8 mouse cellular contexts compared by ENCODE assay signal in genomic region chr3:103914010-103914669, GRCm38 (mm10). TPM values are rescaled to one million over a fixed set of nuclear protein-coding genes. Genes with fewer than 3 reads are reported as not detected.
DNase-seq lines count a peak whose midpoint lies in the region; ATAC-seq and TF ChIP-seq lines count a peak whose summit lies in the region.

Gene Rsbn1, plus strand, starts transcription at chr3:103914120.

- no peaks in the 10 kb centered on the region for H3K36me3 ChIP-seq in heart, embryonic 12.5 days
- no peaks in the 10 kb centered on the region for H3K36me3 ChIP-seq in kidney, postnatal 0 days (ENCODE audit: insufficient read depth, low read length)
- no peaks in the 10 kb centered on the region for H3K36me3 ChIP-seq in liver, embryonic 11.5 days (ENCODE audit: control insufficient read depth, insufficient read depth, low read length)
- H3K36me3 ChIP-seq in stomach, embryonic 14.5 days (ENCODE audit: control insufficient read depth, insufficient read depth, low read length) = no peaks in the 10 kb centered on the region

- ATAC-seq in erythroid progenitor cell, adult 5-6 weeks (replicated peaks; ENCODE audit: low FRiP score, poor library complexity, severe bottlenecking) = peak; percentile 91
- peak; percentile 100 for ATAC-seq in heart, embryonic 12.5 days (ENCODE audit: insufficient number of reproducible peaks, low FRiP score)
- ATAC-seq in kidney, postnatal 0 days (replicated peaks; ENCODE audit: low FRiP score, low read depth) = peak; percentile 100
- peak; percentile 99 for ATAC-seq in liver, embryonic 11.5 days (replicated peaks; ENCODE audit: low FRiP score)
- ATAC-seq in stomach, embryonic 14.5 days (ENCODE audit: insufficient number of reproducible peaks, insufficient read depth, low FRiP score, low read depth) = peak; percentile 100

- H3K9ac ChIP-seq in heart, embryonic 12.5 days = peak within 1 kb of the TSS; percentile 94
- peak within 1 kb of the TSS; percentile 96 for H3K9ac ChIP-seq in kidney, postnatal 0 days (ENCODE audit: low read depth, low read length)
- peak within 1 kb of the TSS; percentile 97 for H3K9ac ChIP-seq in liver, embryonic 11.5 days (ENCODE audit: low read depth, low read length)
- peak within 1 kb of the TSS; percentile 89 for H3K9ac ChIP-seq in stomach, embryonic 14.5 days (replicated peaks; ENCODE audit: low read depth, low read length)

- peak within 1 kb of the TSS; percentile 86 for H3K4me3 ChIP-seq in heart, embryonic 12.5 days
- H3K4me3 ChIP-seq in kidney, postnatal 0 days (replicated peaks; ENCODE audit: low read depth, low read length) = peak within 1 kb of the TSS; percentile 95
- H3K4me3 ChIP-seq in liver, embryonic 11.5 days (ENCODE audit: low read depth, low read length) = peak within 1 kb of the TSS; percentile 98
- peak within 1 kb of the TSS; percentile 99 for H3K4me3 ChIP-seq in stomach, embryonic 14.5 days (ENCODE audit: low read depth, low read length)

- peaks cover 10% of the 10 kb centered on the region for H3K4me1 ChIP-seq in heart, embryonic 12.5 days (replicated peaks)
- H3K4me1 ChIP-seq in kidney, postnatal 0 days (replicated peaks; ENCODE audit: insufficient read depth, low read length) = 0 out of 2 replicates have a peak, but pooled peaks cover 4% of the 10 kb centered on the region
- peaks cover 11% of the 10 kb centered on the region for H3K4me1 ChIP-seq in liver, embryonic 11.5 days (replicated peaks; ENCODE audit: control insufficient read depth, insufficient read depth, low read length)
- peaks cover 11% of the 10 kb centered on the region; the same call in 1 of the 2 replicates for H3K4me1 ChIP-seq in stomach, embryonic 14.5 days (ENCODE audit: control insufficient read depth, insufficient read depth, low read length)

- no peaks in the 10 kb centered on the region for H3K27me3 ChIP-seq in heart, embryonic 12.5 days (replicated peaks)
- no peaks in the 10 kb centered on the region for H3K27me3 ChIP-seq in kidney, postnatal 0 days (ENCODE audit: insufficient read depth, low read length)
- H3K27me3 ChIP-seq in liver, embryonic 11.5 days (replicated peaks; ENCODE audit: control insufficient read depth, insufficient read depth, low read length) = no peaks in the 10 kb centered on the region
- no peaks in the 10 kb centered on the region for H3K27me3 ChIP-seq in stomach, embryonic 14.5 days (ENCODE audit: control insufficient read depth, insufficient read depth, low read length)

- DNase-seq in CD4-positive helper T cell, adult 2 months (ENCODE audit: low read depth, low spot score) = peak; percentile 99
- DNase-seq in brain, embryonic 18.5 days (ENCODE audit: low read depth, low spot score) = peak; percentile 99
- peak; percentile 99 for DNase-seq in kidney, postnatal 0 days (ENCODE audit: low spot score)
- DNase-seq in liver, embryonic 11.5 days (ENCODE audit: low spot score) = peak; percentile 96
- DNase-seq in naive thymus-derived CD4-positive, alpha-beta T cell, adult 2 months (ENCODE audit: low read depth) = peak; percentile 98

- H3K27ac ChIP-seq in heart, embryonic 12.5 days (ENCODE audit: poor library complexity, severe bottlenecking) = peak within 1 kb of the TSS; percentile 91
- H3K27ac ChIP-seq in kidney, postnatal 0 days = peak within 1 kb of the TSS; percentile 91
- H3K27ac ChIP-seq in liver, embryonic 11.5 days (ENCODE audit: low read depth, low read length) = peak within 1 kb of the TSS; percentile 99
- peak within 1 kb of the TSS; percentile 84 for H3K27ac ChIP-seq in stomach, embryonic 14.5 days (ENCODE audit: low read length)

- under 1% methylated on average over 52 of the region's 55 CpGs for WGBS in heart, embryonic 12.5 days
- under 1% methylated on average over 52 of the region's 55 CpGs for WGBS in kidney, postnatal 0 days
- WGBS in liver, embryonic 11.5 days = under 1% methylated on average over 55 of the region's 55 CpGs
- under 1% methylated on average over 55 of the region's 55 CpGs for WGBS in stomach, embryonic 14.5 days

- no peaks in the 10 kb centered on the region for H3K9me3 ChIP-seq in heart, embryonic 12.5 days (replicated peaks)
- H3K9me3 ChIP-seq in kidney, postnatal 0 days (replicated peaks; ENCODE audit: low read length) = no peaks in the 10 kb centered on the region
- H3K9me3 ChIP-seq in liver, embryonic 11.5 days (ENCODE audit: control insufficient read depth, low read length) = no peaks in the 10 kb centered on the region
- H3K9me3 ChIP-seq in stomach, embryonic 14.5 days (ENCODE audit: control insufficient read depth, low read depth, low read length) = no peaks in the 10 kb centered on the region

- peak; percentile 1; the same call in 1 of the 2 replicates for TF ChIP-seq CTCF in kidney, postnatal 0 days (IDR thresholded peaks at IDR 0.05; ENCODE audit: low read depth)

- peak within 1 kb of the TSS; percentile 85 for H3K4me2 ChIP-seq in heart, embryonic 12.5 days
- peak within 1 kb of the TSS; percentile 74 for H3K4me2 ChIP-seq in kidney, postnatal 0 days (ENCODE audit: low read length)
- H3K4me2 ChIP-seq in liver, embryonic 11.5 days = peak within 1 kb of the TSS; percentile 68
- H3K4me2 ChIP-seq in stomach, embryonic 14.5 days (replicated peaks; ENCODE audit: low read depth, low read length) = peak within 1 kb of the TSS; percentile 50

RNA-seq across cellular contexts. Expression of gene Rsbn1, which starts in this region (rescaled TPM):
- 27.4 and 38.6 TPM in 2 replicates for total RNA-seq in erythroid progenitor cell, adult 5-6 weeks (2015; ENCODE audit: low replicate concordance)
- total RNA-seq in erythroid progenitor cell, adult 5-6 weeks (2017; ENCODE audit: low replicate concordance) = 35.8 and 36.2 TPM in 2 replicates
- polyA plus RNA-seq in heart, embryonic 12.5 days (2016; fragmentation: Nextera tagmentation; extraction: Ambion mirVana) = 8.0 and 8.4 TPM in 2 replicates
- polyA plus RNA-seq in kidney, postnatal 0 days (2015; fragmentation: Nextera tagmentation; extraction: Ambion mirVana) = 10.8 and 11.4 TPM in 2 replicates
- 11.0 and 11.6 TPM in 2 replicates for polyA plus RNA-seq in liver, embryonic 11.5 days (2014; fragmentation: Nextera tagmentation; extraction: Ambion mirVana)
- 12.5 and 12.8 TPM in 2 replicates for polyA plus RNA-seq in stomach, embryonic 14.5 days (2014; fragmentation: Nextera tagmentation; extraction: Ambion mirVana)

Comparison
In these comparisons a context has a peak if more than half of its experiments do, and no peak if none do; other contexts are left out.
1. Peak in every context shown above with its lines: DNase-seq, ATAC-seq, H3K4me3 ChIP-seq and H3K27ac ChIP-seq.